Mouse (Mus musculus): ENCODE data around the gene Slc44a5.
A peak's percentile ranks its signal among the peaks of the same experiment; 100 is the strongest.
"Not testable (repeated sequence)": the region's sequence is repeated elsewhere in the genome, so short reads cannot be mapped to it uniquely, and the experiment has no call there.

The Slc44a5 gene

GRCm38 (mm10) chr3:154244932-154245331 is 271.7 kb downstream of the Slc44a5 start:
- DNase-seq: no peak

- DNase-seq: no peak
Measured at GRCm38 (mm10) chr3:154251486-154251885, 278.2 kb downstream of the Slc44a5 start.

DNA sequence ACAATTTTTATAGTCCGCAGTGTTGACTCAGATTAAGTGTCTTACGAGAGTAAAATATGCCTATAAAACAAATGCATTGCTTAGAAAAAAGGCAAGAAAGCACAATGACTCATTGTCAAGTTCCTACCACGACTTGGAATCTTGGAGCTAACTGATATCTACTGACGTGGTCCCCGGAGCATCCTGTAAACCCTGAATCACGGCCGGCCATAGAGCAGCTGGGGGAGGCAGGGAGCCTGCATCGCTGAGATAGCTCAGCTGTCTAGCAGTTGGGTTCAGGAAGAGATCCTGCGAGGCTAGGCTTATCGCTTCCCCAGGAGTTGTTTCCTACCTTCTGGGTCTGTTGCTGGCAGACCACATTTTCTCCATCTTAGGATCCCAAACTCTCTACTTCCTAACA is 279.0 kb downstream of the Slc44a5 start:
- DNase-seq: no peak

GRCm38 (mm10) chr3:154254187-154254586 is 281.0 kb downstream of the Slc44a5 start:
- not testable (repeated sequence) for DNase-seq

- no peak for DNase-seq
Measured at GRCm38 (mm10) chr3:154257312-154257711, 284.1 kb downstream of the Slc44a5 start.

DNA sequence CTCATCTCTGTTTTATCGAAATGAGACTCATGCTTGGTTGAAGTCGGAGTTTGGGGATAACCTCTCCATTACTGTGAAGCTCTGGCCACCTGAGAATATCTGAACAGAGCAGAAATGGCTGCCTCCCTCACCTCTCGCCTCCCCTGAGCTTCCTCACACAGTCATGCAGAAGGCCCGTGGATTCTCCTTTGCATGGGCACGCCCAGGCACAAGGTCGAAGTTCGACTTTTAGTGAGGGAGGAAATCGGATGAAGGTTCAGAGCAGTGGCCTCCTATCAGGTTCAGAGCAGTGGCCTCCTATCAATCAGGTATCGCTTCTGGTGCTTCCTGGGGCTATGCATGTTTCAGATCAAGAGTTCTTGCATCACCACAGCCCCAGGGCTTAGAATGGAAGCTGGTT is 295.1 kb downstream of the Slc44a5 start:
- no peak for DNase-seq

GRCm38 (mm10) chr3:154269757-154270366 is 296.6 kb downstream of the Slc44a5 start:
- DNase-seq: peak; percentile 79

- DNase-seq: no peak
Measured at GRCm38 (mm10) chr3:154274681-154275080, 301.4 kb downstream of the Slc44a5 start.

- DNase-seq: no peak
Measured at GRCm38 (mm10) chr3:154284260-154284659, 311.0 kb downstream of the Slc44a5 start.

- DNase-seq: no peak
Measured at GRCm38 (mm10) chr3:154285351-154285750, 312.1 kb downstream of the Slc44a5 start.

DNA sequence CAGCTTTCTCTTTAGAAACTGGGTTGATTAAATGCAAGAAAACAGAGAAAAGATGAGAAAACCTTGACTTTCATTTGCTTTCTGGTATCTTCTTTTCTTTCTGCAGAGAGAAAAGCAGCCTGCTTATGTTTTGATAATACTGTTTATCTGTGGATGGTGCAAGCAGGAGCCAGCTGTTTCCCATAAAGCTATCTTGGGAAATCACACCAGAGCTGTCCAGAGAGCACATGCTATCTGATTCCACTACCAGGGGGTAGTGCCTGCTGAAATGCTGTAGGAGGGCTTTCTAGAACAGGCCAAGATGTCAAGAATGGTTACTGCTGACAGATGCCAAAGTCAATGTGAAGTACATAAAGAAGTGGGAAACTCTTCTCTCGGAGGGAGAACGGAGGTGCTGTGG is 314.0 kb downstream of the Slc44a5 start:
- peak; percentile 29 for DNase-seq

GRCm38 (mm10) chr3:154288429-154289069 is 315.3 kb downstream of the Slc44a5 start:
- no peak for DNase-seq

DNA sequence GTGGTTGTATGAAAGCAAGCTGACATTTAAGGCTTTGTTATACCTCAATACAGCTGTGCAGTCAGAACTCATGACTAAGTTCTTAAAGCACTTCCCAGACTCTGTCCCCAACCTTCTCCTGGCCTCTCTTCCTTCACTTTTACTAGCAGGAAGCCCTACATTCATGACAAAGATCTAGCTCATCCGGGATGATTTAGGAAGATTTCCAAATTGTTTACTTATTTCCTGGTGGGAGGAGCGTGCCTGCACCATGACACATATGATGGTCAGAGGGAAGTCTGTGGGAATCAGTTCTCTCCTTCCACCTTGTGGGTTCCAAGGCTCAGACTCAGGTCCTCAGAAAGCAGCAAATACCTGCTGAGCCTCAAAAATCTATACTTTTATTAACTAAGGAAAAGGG is 317.1 kb downstream of the Slc44a5 start:
- no peak for DNase-seq

- DNase-seq: no peak
Measured at GRCm38 (mm10) chr3:154292126-154292525, 318.9 kb downstream of the Slc44a5 start.

GRCm38 (mm10) chr3:154293839-154294490 is 320.7 kb downstream of the Slc44a5 start:
- DNase-seq: no peak

DNA sequence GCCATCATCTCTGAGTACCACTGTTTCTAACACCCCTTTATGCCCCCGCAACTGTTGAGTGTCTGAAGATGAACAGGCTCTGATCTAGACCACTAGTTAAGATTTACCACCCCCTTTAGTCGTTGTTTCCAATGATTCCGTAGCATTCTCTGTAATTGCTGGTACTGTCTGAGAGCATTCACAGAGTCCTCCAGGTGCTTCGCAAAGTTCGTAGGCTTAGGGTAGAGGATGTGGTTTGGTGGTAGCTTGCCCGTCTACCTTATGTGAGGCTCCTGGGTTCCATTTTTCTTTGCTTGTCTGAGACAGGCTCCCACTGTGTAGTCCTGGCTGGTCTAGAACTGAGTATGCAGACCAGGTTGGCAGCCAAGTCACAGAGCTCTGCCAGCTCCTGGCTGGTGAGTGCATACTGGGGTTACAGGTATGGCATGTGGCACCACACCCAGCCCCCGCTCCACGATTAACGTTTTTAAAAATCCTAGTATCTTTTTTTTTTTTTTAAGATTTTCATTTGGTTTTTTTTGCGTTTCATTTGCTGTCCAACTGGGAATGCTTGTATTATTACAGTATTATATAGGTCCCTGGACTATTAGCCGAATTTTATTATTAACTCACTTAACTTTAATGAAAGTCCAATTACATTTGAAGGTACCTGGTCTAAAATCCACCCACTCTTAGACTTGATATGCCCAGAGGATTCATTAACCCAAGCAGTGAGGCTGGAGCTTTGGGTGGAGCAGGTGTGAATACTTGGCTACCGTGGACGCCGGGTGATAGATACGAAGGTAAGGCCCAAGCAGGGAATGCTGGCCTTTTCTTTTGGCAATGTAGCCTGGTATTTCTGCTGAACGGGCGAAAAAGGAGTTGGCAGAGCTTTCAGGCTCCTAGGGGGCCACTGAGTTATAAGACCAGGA is 321.9 kb downstream of the Slc44a5 start:
- DNase-seq: no peak

DNA sequence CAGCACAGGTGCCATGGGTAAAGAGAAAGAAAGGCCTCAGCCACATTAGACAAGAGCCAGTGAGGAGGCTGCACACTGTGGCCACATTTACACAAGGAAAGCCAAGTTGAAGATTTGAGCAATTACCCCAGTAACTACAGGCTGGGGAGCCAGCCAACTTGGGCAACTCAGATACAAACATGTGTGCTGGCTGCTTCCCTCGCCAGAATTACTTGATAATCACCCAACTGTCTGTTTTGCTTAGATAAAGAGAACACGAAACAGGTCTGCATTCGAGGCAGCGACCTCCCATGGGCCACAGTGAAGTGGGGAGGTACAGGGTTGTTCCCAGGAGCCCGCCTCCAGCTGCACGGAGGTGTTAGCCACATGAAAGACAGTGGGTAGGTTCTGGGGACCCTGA is 324.3 kb downstream of the Slc44a5 start:
- peak; percentile 13 for DNase-seq

- no peak for DNase-seq
Measured at GRCm38 (mm10) chr3:154298490-154298889, 325.3 kb downstream of the Slc44a5 start.

GRCm38 (mm10) chr3:154300006-154300405 is 326.8 kb downstream of the Slc44a5 start:
- no peak for DNase-seq

DNA sequence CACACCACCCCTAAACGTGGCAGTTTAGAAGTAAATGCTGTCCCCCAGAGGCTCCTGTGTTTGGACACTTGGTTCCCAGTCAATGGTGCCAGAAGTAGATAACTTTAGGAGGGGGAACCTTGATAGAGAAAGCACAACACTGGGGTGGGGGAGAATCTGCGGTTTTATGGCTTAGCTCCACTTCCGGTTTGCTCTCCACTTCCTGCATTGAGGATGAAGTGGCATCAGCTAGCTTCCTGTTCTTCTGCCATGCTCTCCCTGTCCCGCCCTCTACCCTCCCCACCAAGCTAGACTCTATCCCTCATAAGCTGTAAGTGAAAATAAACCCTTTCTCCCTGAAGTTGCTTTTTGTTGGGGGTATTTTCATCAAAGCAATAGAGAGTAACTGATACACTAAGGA is 327.9 kb downstream of the Slc44a5 start:
- no peak for DNase-seq

DNA sequence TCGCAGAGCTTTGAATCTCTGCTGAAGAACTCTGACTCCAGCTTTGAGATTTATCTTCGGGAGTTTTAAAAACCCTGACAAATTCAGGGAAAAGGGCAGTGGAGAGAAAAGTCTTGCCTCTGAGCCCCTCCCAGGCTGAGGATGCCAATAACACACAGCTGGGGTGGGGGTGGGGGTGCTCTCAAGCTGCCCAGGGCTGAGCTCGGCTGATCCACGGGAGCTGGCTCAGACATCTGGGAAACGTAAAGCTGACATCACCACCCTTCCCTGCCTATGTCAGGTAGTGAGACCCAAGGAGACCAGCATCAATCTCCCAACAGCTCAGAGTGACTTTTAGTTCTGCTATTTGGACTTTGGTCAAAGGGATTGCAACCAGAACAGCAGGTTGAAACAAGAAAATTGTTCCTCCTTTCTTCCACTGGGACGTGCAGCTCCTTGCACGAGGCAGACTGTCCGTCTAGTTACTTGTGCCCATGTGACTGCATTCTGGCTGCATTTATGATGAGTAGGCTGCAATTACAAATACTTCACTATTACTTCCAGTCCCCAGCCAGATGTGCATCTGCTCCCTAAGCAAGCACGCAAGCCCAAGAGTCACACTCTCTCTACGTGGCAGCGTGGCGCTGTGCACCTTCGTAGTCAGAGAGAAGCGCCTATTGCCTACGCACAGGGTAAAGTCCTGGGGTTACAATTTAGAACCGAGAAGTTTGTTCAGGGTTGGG is 332.1 kb downstream of the Slc44a5 start:
- no peak for DNase-seq

DNA sequence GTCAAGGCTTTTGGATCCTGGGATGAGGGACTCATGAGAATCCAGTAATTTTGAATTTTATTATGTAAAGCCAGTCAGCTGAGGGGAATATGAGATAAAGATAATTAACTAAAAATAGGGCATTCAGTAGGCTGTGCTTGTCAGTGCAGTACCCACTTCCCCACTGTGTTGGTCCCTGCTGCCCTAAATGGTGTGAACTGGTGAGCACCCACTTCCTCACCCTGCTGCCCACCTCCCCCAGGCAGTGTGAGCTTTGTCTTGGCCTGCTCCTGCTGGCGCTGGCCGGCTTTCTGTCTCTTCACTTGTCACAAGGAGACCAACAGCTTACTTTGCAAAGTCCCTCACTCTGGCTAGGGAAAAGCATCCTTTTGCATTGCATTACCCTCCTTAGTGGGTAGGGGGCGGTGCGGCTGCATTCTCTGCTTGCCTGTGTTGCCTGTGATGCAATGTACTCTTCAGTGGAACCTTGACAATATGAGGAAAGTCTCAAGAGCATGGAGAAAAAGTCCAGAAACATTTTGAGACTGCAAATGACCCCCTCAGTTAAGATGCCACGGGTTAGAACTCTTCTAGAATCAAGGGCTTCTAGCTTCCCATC is 344.5 kb downstream of the Slc44a5 start:
- no peak for DNase-seq
